Mouse (Mus musculus) midbrain, embryonic 11.5 days (tissue): ENCODE measurements at regions not wholly inside any gene's neighbourhood (a gene's known extent, or its start where the extent isn't known, plus 50 kb on each side); places are given as distances from the start of the nearest gene placed in this dataset.

Experiments
- ATAC-seq: fragments of 200-750 bp; cut with Nextera tagmentation; 2 replicates; pipeline ENCODE4 v1.8.0; 2017; ENCODE audit warnings: moderate TSS enrichment, moderate library complexity; ENCODE audit not compliant: low FRiP score
- DNase-seq: peaks from one replicate; pipeline ENCODE4 v3.0.0; 2015; ENCODE audit warnings: low spot score; ENCODE audit errors: missing footprints
- H3K27ac ChIP-seq: fragments of 300-500 bp; sonication (generic); 2 replicates; pipeline ENCODE4 v1.5.1; 2014; ENCODE audit warnings: low read depth, low read length
- H3K27me3 ChIP-seq: fragments of 300-500 bp; sonication (generic); 2 replicates; pipeline ENCODE4 v1.6.1; 2014; ENCODE audit warnings: mild to moderate bottlenecking, low read length, moderate library complexity, mixed read lengths; ENCODE audit not compliant: control insufficient read depth, insufficient read depth
- H3K36me3 ChIP-seq: fragments of 300-500 bp; sonication (generic); 2 replicates; pipeline ENCODE4 v1.6.1; 2014; ENCODE audit warnings: mild to moderate bottlenecking, low read length, moderate library complexity, mixed read lengths; ENCODE audit not compliant: control insufficient read depth, insufficient read depth
- H3K4me1 ChIP-seq: fragments of 300-500 bp; sonication (generic); 2 replicates; pipeline ENCODE4 v1.6.1; 2014; ENCODE audit warnings: low read length; ENCODE audit not compliant: control insufficient read depth, insufficient read depth
- H3K4me2 ChIP-seq: fragments of 300-500 bp; sonication (generic); 2 replicates; pipeline ENCODE4 v1.6.1; 2014; ENCODE audit warnings: mild to moderate bottlenecking, moderate library complexity
- H3K4me3 ChIP-seq: fragments of 300-500 bp; sonication (generic); 2 replicates; pipeline ENCODE4 v1.5.1; 2014; ENCODE audit warnings: low read depth, low read length
- H3K9ac ChIP-seq: fragments of 300-500 bp; sonication (generic); 2 replicates; pipeline ENCODE4 v1.6.1; 2014; ENCODE audit warnings: low read length
- H3K9me3 ChIP-seq: fragments of 300-500 bp; sonication (generic); 2 replicates; pipeline ENCODE4 v1.6.1; 2016; ENCODE audit warnings: low read length; ENCODE audit not compliant: control insufficient read depth
- WGBS: fragments of 180-500 bp; shearing (Covaris S2); extraction: QIAGEN DNeasy Blood & Tissue Kit; methylation state at CpG from one replicate; pipeline ENCODE4 v1.1.7; 2014; 5-methylcytosine and 5-hydroxymethylcytosine counted together

- peak; percentile 96 for DNase-seq
- Histone ChIP-seq H3K9ac (0 out of 2 replicates have a peak overlapping the region, but pooled peaks have one; percentile 4), H3K4me1 (peaks cover 51% of the 10 kb centered on the region), H3K36me3 (no peaks in the 10 kb centered on the region), H3K4me2 (no peak overlapping the region), H3K27me3 (no peaks in the 10 kb centered on the region; the same call in 1 of the 2 replicates), H3K9me3 (no peaks in the 10 kb centered on the region), H3K27ac (peak overlapping the region; percentile 69), H3K4me3 (no peak overlapping the region)
- 1% methylated on average over 8 of the region's 8 CpGs for WGBS
- ATAC-seq, result peak; percentile 96
These were observed 83.5 kb upstream of the Parp11 start for GRCm38 (mm10) chr6:127362966-127363752.

- Histone ChIP-seq H3K36me3 (no peaks in the 10 kb centered on the region), H3K27me3 (no peaks in the 10 kb centered on the region; the same call in 1 of the 2 replicates), H3K9me3 (no peaks in the 10 kb centered on the region), H3K9ac (no peak overlapping the region), H3K4me3 (no peak overlapping the region), H3K4me2 (no peak overlapping the region; the same call in 1 of the 2 replicates), H3K4me1 (peaks cover 44% of the 10 kb centered on the region), H3K27ac (peak overlapping the region; percentile 69)
- 19% methylated on average over 7 of the region's 7 CpGs for WGBS
- DNase-seq (peak; percentile 91), ATAC-seq (peak; percentile 1; the same call in 1 of the 2 replicates)
These were observed 82.6 kb upstream of the Parp11 start for GRCm38 (mm10) chr6:127363871-127364590.

- DNase-seq, result peak; percentile 84
- no peak overlapping the region for H3K4me2 ChIP-seq
- no peaks in the 10 kb centered on the region; the same call in 1 of the 2 replicates for H3K27me3 ChIP-seq
- no peak for ATAC-seq
- 26% methylated on average over 5 of the region's 5 CpGs for WGBS
- H3K36me3 ChIP-seq, result no peaks in the 10 kb centered on the region
- peak overlapping the region; percentile 69 for H3K27ac ChIP-seq
- H3K4me1 ChIP-seq, result peaks cover 39% of the 10 kb centered on the region
- no peak overlapping the region for H3K4me3 ChIP-seq
- no peak overlapping the region for H3K9ac ChIP-seq
- no peaks in the 10 kb centered on the region for H3K9me3 ChIP-seq
These were observed 82.0 kb upstream of the Parp11 start for GRCm38 (mm10) chr6:127364591-127365187.

GRCm38 (mm10) chr6:127365246-127365645, 81.4 kb upstream of the Parp11 start:
- no peak overlapping the region for H3K4me3 ChIP-seq
- WGBS, result 41% methylated on average over 7 of the region's 7 CpGs
- no peak overlapping the region for H3K27ac ChIP-seq
- H3K4me1 ChIP-seq, result peaks cover 39% of the 10 kb centered on the region
- no peaks in the 10 kb centered on the region for H3K9me3 ChIP-seq
- DNase-seq (peak; percentile 86), ATAC-seq (no peak)
- no peaks in the 10 kb centered on the region for H3K27me3 ChIP-seq
- H3K4me2 ChIP-seq, result no peak overlapping the region
- H3K36me3 ChIP-seq, result no peaks in the 10 kb centered on the region
- no peak overlapping the region for H3K9ac ChIP-seq

GRCm38 (mm10) chr6:127365651-127366050, 81.0 kb upstream of the Parp11 start:
- H3K27me3 ChIP-seq, result no peaks in the 10 kb centered on the region
- no peaks in the 10 kb centered on the region for H3K36me3 ChIP-seq
- 59% methylated on average over 2 of the region's 2 CpGs for WGBS
- H3K9me3 ChIP-seq, result no peaks in the 10 kb centered on the region
- DNase-seq, result peak; percentile 75
- H3K4me1 ChIP-seq, result peaks cover 39% of the 10 kb centered on the region
- H3K27ac ChIP-seq, result no peak overlapping the region
- no peak overlapping the region for H3K4me3 ChIP-seq
- no peak for ATAC-seq
- H3K9ac ChIP-seq, result no peak overlapping the region
- no peak overlapping the region for H3K4me2 ChIP-seq

GRCm38 (mm10) chr6:127373052-127373451, 73.6 kb upstream of the Parp11 start:
- peaks cover 10% of the 10 kb centered on the region for H3K4me1 ChIP-seq
- no peak overlapping the region for H3K4me3 ChIP-seq
- no peak overlapping the region for H3K4me2 ChIP-seq
- ATAC-seq, result no peak
- no peaks in the 10 kb centered on the region for H3K36me3 ChIP-seq
- H3K9me3 ChIP-seq, result no peaks in the 10 kb centered on the region
- no peaks in the 10 kb centered on the region for H3K27me3 ChIP-seq
- WGBS, result 65% methylated on average over 5 of the region's 5 CpGs
- no peak overlapping the region for H3K9ac ChIP-seq
- no peak overlapping the region for H3K27ac ChIP-seq
- DNase-seq, result no peak

GRCm38 (mm10) chr6:127373797-127374463, 72.7 kb upstream of the Parp11 start:
- no peaks in the 10 kb centered on the region for H3K27me3 ChIP-seq
- no peaks in the 10 kb centered on the region for H3K9me3 ChIP-seq
- H3K27ac ChIP-seq, result no peak overlapping the region
- H3K4me2 ChIP-seq, result no peak overlapping the region
- ATAC-seq (peak; percentile 70), DNase-seq (no peak)
- no peaks in the 10 kb centered on the region for H3K36me3 ChIP-seq
- H3K4me3 ChIP-seq, result no peak overlapping the region
- no peak overlapping the region for H3K9ac ChIP-seq
- WGBS, result 54% methylated on average over 13 of the region's 13 CpGs
- H3K4me1 ChIP-seq, result peaks cover 10% of the 10 kb centered on the region

GRCm38 (mm10) chr6:127374464-127375143, 72.0 kb upstream of the Parp11 start:
- Histone ChIP-seq H3K36me3 (no peaks in the 10 kb centered on the region), H3K4me1 (peaks cover 10% of the 10 kb centered on the region), H3K27ac (no peak overlapping the region), H3K4me2 (no peak overlapping the region), H3K9me3 (no peaks in the 10 kb centered on the region), H3K4me3 (no peak overlapping the region), H3K27me3 (no peaks in the 10 kb centered on the region), H3K9ac (no peak overlapping the region)
- DNase-seq (no peak), ATAC-seq (no peak)
- WGBS, result 67% methylated on average over 12 of the region's 12 CpGs
